Mouse (Mus musculus): Measurements from ENCODE around the gene Supt5. TPM values are rescaled to one million over a fixed set of nuclear protein-coding genes. Genes with fewer than 3 reads are reported as not detected.

Gene Supt5
- polyA plus RNA-seq, 1 experiment from 2014 or later: 88.4 TPM

GRCm38 (mm10) chr7:28278279-28278652, 60.3 kb downstream of the Supt5 start:
- Histone ChIP-seq H3K4me3 (peak overlapping the region; percentile 65), H3K36me3 (no peaks in the 10 kb centered on the region), H3K27ac (no peak overlapping the region), H3K4me2 (peak overlapping the region; percentile 89), H3K4me1 (peaks cover 8% of the 10 kb centered on the region), H3K9me3 (no peaks in the 10 kb centered on the region), H3K27me3 (no peaks in the 10 kb centered on the region), H3K9ac (peak overlapping the region; percentile 75)
- no peak for ATAC-seq (ENCODE audit: borderline replicate concordance, extremely low read depth, low FRiP score, low TSS enrichment)
- 72% methylated on average over 7 of the region's 7 CpGs for WGBS

- WGBS: 2% methylated on average over 68 of the region's 68 CpGs
- peak within 1 kb of the TSS; percentile 65 for H3K4me3 ChIP-seq
- peaks cover 3% of the 10 kb centered on the region; the same call in 1 of the 2 replicates for H3K36me3 ChIP-seq
- peak within 1 kb of the TSS; percentile 75 for H3K9ac ChIP-seq
- peak; percentile 62 for ATAC-seq (ENCODE audit: borderline replicate concordance, extremely low read depth, low FRiP score, low TSS enrichment)
- H3K4me2 ChIP-seq: peak within 1 kb of the TSS; percentile 89
- peaks cover 8% of the 10 kb centered on the region for H3K4me1 ChIP-seq
- no peaks in the 10 kb centered on the region for H3K27me3 ChIP-seq
- no peaks in the 10 kb centered on the region for H3K9me3 ChIP-seq
- peak within 1 kb of the TSS; percentile 26; the same call in 1 of the 2 replicates for H3K27ac ChIP-seq
Measured at GRCm38 (mm10) chr7:28277615-28278278, 60.8 kb downstream of the Supt5 start, which contains the start of gene Eid2b. TSS of gene Eid2b (plus strand) at chr7:28277739.

DNA sequence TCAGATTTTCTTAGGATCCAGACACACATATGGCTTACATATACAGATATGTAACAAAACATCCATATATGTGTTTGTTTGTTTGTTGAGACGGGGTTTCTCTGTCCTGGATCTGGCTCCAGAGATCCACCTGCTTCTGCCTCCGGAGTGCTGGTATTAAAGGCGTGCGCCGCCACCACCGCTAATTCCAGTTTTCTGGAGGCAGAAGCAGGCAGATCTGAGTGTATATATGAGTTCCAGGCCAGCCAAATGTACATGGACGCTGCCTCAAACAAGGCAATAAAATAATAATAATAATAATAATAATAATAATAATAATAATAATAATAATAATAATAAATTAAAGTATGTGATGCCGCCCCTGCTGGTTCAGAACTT, 61.3 kb downstream of the Supt5 start:
- Histone ChIP-seq H3K9me3 (no peaks in the 10 kb centered on the region), H3K4me2 (no peak overlapping the region), H3K4me1 (peaks cover 8% of the 10 kb centered on the region), H3K36me3 (peaks cover 8% of the 10 kb centered on the region; the same call in 1 of the 2 replicates), H3K4me3 (no peak overlapping the region), H3K9ac (no peak overlapping the region), H3K27ac (no peak overlapping the region), H3K27me3 (no peaks in the 10 kb centered on the region)
- 65% methylated on average over 8 of the region's 8 CpGs for WGBS
- ATAC-seq (ENCODE audit: borderline replicate concordance, extremely low read depth, low FRiP score, low TSS enrichment): no peak

DNA sequence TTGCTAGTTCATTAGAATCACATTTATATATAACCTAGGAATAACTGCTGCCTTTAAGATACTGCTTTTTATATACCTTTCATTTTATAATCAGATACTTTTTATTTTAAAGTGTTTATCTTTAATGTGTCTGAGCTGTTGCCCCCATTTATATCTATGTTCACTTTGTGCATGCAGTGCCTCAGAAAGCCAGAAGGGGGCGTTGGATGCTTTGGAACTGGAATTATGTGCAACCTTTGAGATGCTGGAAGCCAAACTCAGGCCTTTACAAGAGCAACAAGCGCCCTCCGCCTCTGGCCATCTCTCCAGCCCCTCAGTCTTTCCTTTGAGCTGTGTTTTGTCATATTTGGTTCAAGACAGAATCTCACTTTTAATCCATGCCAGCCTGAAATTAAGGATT, 66.8 kb downstream of the Supt5 start:
- WGBS: 69% methylated on average over 3 of the region's 3 CpGs
- no peak overlapping the region for H3K4me2 ChIP-seq
- H3K9me3 ChIP-seq: no peaks in the 10 kb centered on the region
- no peak overlapping the region for H3K9ac ChIP-seq
- ATAC-seq (ENCODE audit: borderline replicate concordance, extremely low read depth, low FRiP score, low TSS enrichment): no peak
- H3K27ac ChIP-seq: no peak overlapping the region
- peaks cover 21% of the 10 kb centered on the region; the same call in 1 of the 2 replicates for H3K36me3 ChIP-seq
- peaks cover 15% of the 10 kb centered on the region; the same call in 1 of the 2 replicates for H3K4me1 ChIP-seq
- no peaks in the 10 kb centered on the region for H3K27me3 ChIP-seq
- H3K4me3 ChIP-seq: no peak overlapping the region

DNA sequence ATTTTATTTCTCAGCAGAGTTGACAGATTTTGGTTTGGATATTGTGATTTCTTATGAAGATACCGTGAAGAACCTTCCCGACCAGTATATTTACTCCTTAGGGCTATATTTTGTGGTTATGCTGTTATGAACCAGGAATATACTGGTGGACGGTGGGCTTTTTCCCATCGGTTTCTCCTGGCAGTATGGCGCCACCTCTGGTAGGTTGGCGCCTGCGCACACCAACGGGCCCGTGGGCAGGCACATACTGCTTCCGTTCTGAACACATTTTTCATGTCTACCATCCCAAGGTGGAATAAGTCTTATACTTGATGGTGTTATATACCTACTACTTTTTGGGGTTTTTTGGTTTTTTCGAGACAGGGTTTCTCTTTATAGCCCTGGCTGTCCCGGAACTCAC, 69.2 kb downstream of the Supt5 start:
- Histone ChIP-seq H3K36me3 (peaks cover 21% of the 10 kb centered on the region; the same call in 1 of the 2 replicates), H3K27me3 (no peaks in the 10 kb centered on the region), H3K9me3 (no peaks in the 10 kb centered on the region), H3K4me1 (peaks cover 15% of the 10 kb centered on the region; the same call in 1 of the 2 replicates), H3K9ac (no peak overlapping the region), H3K4me3 (peak overlapping the region; percentile 88; the same call in 1 of the 2 replicates), H3K4me2 (peak overlapping the region; percentile 86; the same call in 1 of the 2 replicates), H3K27ac (no peak overlapping the region)
- WGBS: 92% methylated on average over 12 of the region's 12 CpGs
- no peak for ATAC-seq (ENCODE audit: borderline replicate concordance, extremely low read depth, low FRiP score, low TSS enrichment)

DNA sequence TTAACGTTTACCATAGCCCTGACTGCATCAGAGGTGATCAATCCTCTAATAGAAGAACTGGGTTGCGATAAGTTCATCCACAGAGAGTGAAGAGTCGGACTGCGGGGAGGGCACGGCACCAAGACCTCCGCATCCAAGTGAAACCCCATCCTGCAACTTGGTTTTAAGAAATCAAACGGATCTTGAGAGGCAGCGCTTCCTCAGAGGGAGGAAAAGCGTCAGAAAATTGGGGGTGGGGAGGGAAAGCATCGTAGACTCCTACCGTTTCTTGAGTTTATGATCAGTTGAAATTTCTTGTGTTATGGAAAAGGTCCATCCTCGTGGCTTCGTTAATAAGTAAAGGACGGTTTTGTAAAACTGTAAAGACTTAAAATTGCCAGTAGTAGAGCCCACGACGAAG, 70.0 kb downstream of the Supt5 start:
- Histone ChIP-seq H3K4me3 (peak overlapping the region; percentile 88), H3K9ac (peak overlapping the region; percentile 95), H3K36me3 (peaks cover 21% of the 10 kb centered on the region; the same call in 1 of the 2 replicates), H3K27me3 (no peaks in the 10 kb centered on the region), H3K4me1 (peaks cover 15% of the 10 kb centered on the region; the same call in 1 of the 2 replicates), H3K4me2 (peak overlapping the region; percentile 86), H3K27ac (peak overlapping the region; percentile 88), H3K9me3 (no peaks in the 10 kb centered on the region)
- ATAC-seq (ENCODE audit: borderline replicate concordance, extremely low read depth, low FRiP score, low TSS enrichment): no peak
- WGBS: 20% methylated on average over 16 of the region's 16 CpGs

DNA sequence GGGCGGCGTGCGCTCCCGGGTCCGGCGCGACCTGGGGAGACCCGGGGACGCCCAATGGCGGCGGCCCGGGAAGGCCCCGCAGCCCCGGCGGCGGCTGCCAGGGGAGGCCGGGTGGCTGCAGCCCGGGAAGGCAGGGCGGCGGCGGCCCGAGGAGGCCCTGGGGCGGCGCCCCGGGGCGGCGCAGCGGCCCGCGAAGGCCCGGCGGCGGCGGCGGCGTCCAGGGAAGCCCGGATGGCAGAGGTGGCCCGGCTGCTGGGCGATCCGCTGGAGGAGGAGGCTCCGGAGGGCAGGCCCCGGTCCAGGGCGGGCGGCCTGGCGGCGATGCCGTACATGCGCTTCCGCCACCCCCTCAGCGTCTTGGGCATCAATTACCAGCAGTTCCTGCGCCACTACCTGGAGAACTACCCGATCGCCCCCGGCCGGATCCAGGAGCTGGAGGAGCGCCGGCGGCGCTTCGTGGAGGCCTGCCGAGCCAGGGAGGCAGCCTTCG, 70.5 kb downstream of the Supt5 start:
- H3K36me3 ChIP-seq: peaks cover 21% of the 10 kb centered on the region; the same call in 1 of the 2 replicates
- peaks cover 15% of the 10 kb centered on the region; the same call in 1 of the 2 replicates for H3K4me1 ChIP-seq
- peak overlapping the region; percentile 88 for H3K27ac ChIP-seq
- H3K27me3 ChIP-seq: no peaks in the 10 kb centered on the region
- no peaks in the 10 kb centered on the region for H3K9me3 ChIP-seq
- ATAC-seq (ENCODE audit: borderline replicate concordance, extremely low read depth, low FRiP score, low TSS enrichment): peak; percentile 64
- peak overlapping the region; percentile 86 for H3K4me2 ChIP-seq
- peak overlapping the region; percentile 88 for H3K4me3 ChIP-seq
- peak overlapping the region; percentile 95 for H3K9ac ChIP-seq
- under 1% methylated on average over 26 of the region's 62 CpGs for WGBS

DNA sequence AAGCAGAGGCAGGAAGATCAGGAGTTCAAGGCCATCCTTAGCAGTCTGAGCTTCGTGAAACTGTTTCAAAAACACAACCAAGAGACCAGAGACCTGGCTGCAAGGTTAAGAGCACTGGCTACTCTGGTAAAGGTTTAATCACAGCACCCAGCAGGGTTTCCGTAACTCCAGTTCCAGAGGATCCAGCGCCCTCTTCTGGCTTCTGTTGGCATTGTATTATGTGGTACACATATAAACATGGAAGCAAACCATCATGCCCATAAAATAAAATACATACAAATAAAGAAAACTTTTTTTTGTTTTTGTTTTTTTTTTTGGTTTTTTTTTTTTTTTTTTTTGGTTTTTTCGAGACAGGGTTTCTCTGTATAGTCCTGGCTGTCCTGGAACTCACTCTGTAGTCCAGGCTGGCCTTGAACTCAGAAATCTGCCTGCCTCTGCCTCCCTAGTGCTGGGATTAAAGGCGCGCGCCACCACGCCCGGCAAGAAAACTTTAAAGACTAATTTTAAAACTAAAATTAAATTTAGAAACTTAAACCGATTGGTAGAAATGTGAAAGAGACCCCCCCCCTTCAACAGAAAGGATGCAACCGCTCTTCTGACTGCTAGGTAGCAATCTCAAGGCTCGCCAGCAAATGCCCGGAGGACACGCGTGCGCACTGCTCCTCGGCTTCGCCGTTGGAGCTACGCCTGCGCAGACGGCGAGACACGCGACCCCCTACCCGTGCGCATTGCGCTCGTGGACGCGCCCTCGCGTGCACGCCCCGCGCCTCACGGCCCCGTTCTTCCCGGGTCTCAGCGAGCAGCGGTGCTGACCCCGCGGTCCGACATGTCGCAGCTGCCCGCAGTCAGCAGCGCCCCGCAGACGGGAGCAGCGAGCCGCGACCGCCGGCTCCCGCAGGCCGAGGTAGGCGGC, 71.2 kb downstream of the Supt5 start, which contains the start of gene Eid2:
Gene Eid2, plus strand, starts transcription at position 753 of the 913 bp plus-strand sequence.
- peak within 1 kb of the TSS; percentile 88 for H3K27ac ChIP-seq

GRCm38 (mm10) chr7:28265391-28265790, 73.2 kb downstream of the Supt5 start:
- H3K4me1 ChIP-seq: peaks cover 15% of the 10 kb centered on the region; the same call in 1 of the 2 replicates
- no peak overlapping the region for H3K4me2 ChIP-seq
- no peaks in the 10 kb centered on the region for H3K9me3 ChIP-seq
- H3K36me3 ChIP-seq: 0 out of 2 replicates have a peak, but pooled peaks cover 6% of the 10 kb centered on the region
- no peak overlapping the region for H3K4me3 ChIP-seq
- WGBS: 87% methylated on average over 13 of the region's 13 CpGs
- H3K9ac ChIP-seq: no peak overlapping the region
- no peaks in the 10 kb centered on the region for H3K27me3 ChIP-seq
- ATAC-seq (ENCODE audit: borderline replicate concordance, extremely low read depth, low FRiP score, low TSS enrichment): no peak
- no peak overlapping the region for H3K27ac ChIP-seq

More for the DNA sequence above, 71.2 kb downstream of the Supt5 start, which contains the start of gene Eid2:
- peak; percentile 88 for ATAC-seq (ENCODE audit: borderline replicate concordance, extremely low read depth, low FRiP score, low TSS enrichment)
- Histone ChIP-seq H3K9me3 (no peaks in the 10 kb centered on the region), H3K4me3 (peak within 1 kb of the TSS; percentile 88), H3K4me1 (peaks cover 15% of the 10 kb centered on the region; the same call in 1 of the 2 replicates), H3K9ac (peak within 1 kb of the TSS; percentile 95), H3K36me3 (peaks cover 15% of the 10 kb centered on the region; the same call in 1 of the 2 replicates), H3K27me3 (no peaks in the 10 kb centered on the region), H3K4me2 (peak within 1 kb of the TSS; percentile 86)
- WGBS: 6% methylated on average over 56 of the region's 57 CpGs
